Mouse (Mus musculus) CH12.LX (cell line): ENCODE measurements around the gene Smg6. TPM values are rescaled to one million over a fixed set of nuclear protein-coding genes. Genes with fewer than 3 reads are reported as not detected.
A peak's percentile ranks its signal among the peaks of the same experiment; 100 is the strongest.

Experiments used
- DNase-seq: peaks from one replicate; pipeline ENCODE4 v3.0.0-alpha.2; 2013; ENCODE audit errors: extremely low read depth
- H3K27ac ChIP-seq: 2 replicates; pipeline ENCODE4 v1.5.1; 2012; ENCODE audit warnings: low read depth, mild to moderate bottlenecking, control low read depth, moderate library complexity; ENCODE audit not compliant: insufficient read depth
- H3K27me3 ChIP-seq: replicated peaks from 2 replicates; pipeline ENCODE3; 2012; ENCODE audit warnings: inconsistent platforms
- H3K36me3 ChIP-seq, 2 experiments: replicated peaks in 1 of 2; 2 replicates each; pipeline versions ENCODE3 to v1.6.1; 2012; ENCODE audit warnings: inconsistent platforms in 1 of 2, low read length in 1 of 2, mild to moderate bottlenecking in 1 of 2, mixed read lengths in 1 of 2, moderate library complexity in 1 of 2; ENCODE audit not compliant: control insufficient read depth in 1 of 2, insufficient read depth in 1 of 2
- H3K4me1 ChIP-seq, 2 experiments: 2 replicates each; pipeline ENCODE4 v1.6.1; 2012; ENCODE audit warnings: inconsistent platforms in 1 of 2, moderate library complexity in 1 of 2; ENCODE audit not compliant: insufficient read depth in 2 of 2, control insufficient read depth in 1 of 2
- H3K4me2 ChIP-seq: 2 replicates; pipeline ENCODE4 v1.6.1; 2012; ENCODE audit warnings: low read depth, mild to moderate bottlenecking, control low read depth; ENCODE audit not compliant: poor library complexity, insufficient read depth, severe bottlenecking
- H3K4me3 ChIP-seq, 3 experiments: fragments of 150-350 bp in 1 of 3; sonication (generic) in 1 of 3; replicated peaks in 1 of 3; 2 replicates each; pipeline versions ENCODE3 to v1.5.1; 2011 to 2012; ENCODE audit warnings: low read depth in 2 of 3, low read length in 2 of 3, mild to moderate bottlenecking in 2 of 3, moderate library complexity in 2 of 3, control low read depth in 1 of 3, improper control_type of control experiment in 1 of 3, inconsistent platforms in 1 of 3, mixed read lengths in 1 of 3; ENCODE audit not compliant: poor library complexity in 1 of 3
- H3K79me2 ChIP-seq: replicated peaks from 2 replicates; pipeline ENCODE4 v1.6.1; 2012; ENCODE audit warnings: mild to moderate bottlenecking, moderate library complexity; ENCODE audit not compliant: control insufficient read depth, poor library complexity, insufficient read depth, severe bottlenecking; ENCODE audit errors: extremely low read depth
- H3K9ac ChIP-seq: 2 replicates; pipeline ENCODE4 v1.6.1; 2012; ENCODE audit warnings: low read depth, mild to moderate bottlenecking, control low read depth, moderate library complexity; ENCODE audit not compliant: insufficient read depth
- H3K9me3 ChIP-seq: replicated peaks from 2 replicates; pipeline ENCODE3; 2012; ENCODE audit warnings: low read length, inconsistent platforms, mixed read lengths
- CTCF ChIP-seq, 2 experiments: IDR thresholded peaks in 1 of 2; conservative IDR thresholded peaks in 1 of 2; 2 replicates each; pipeline ENCODE4 v1.5.1; 2011 to 2012; ENCODE audit warnings: low read depth in 2 of 2, low read length in 2 of 2, improper control_type of control experiment in 1 of 2, inconsistent platforms in 1 of 2, mild to moderate bottlenecking in 1 of 2, moderate library complexity in 1 of 2
- E2F4 ChIP-seq: IDR thresholded peaks from 2 replicates; pipeline ENCODE4 v1.6.1; 2011; ENCODE audit warnings: low read depth, low read length, improper control_type of control experiment; ENCODE audit not compliant: insufficient replicate concordance
- EP300 ChIP-seq: IDR thresholded peaks from 2 replicates; pipeline ENCODE4 v1.6.1; 2011; ENCODE audit warnings: low read length, improper control_type of control experiment
- ETS1 ChIP-seq: conservative IDR thresholded peaks from 2 replicates; pipeline ENCODE4 v1.6.1; 2012; ENCODE audit warnings: low read depth, mild to moderate bottlenecking, inconsistent platforms, low read length, improper control_type of control experiment, moderate library complexity
- GABPA ChIP-seq: IDR thresholded peaks from 2 replicates; pipeline ENCODE4 v1.6.1; 2012; ENCODE audit warnings: low read depth, low read length, improper control_type of control experiment, inconsistent platforms; ENCODE audit not compliant: insufficient replicate concordance
- IRF4 ChIP-seq: IDR thresholded peaks from 2 replicates; pipeline ENCODE4 v1.6.1; 2014; ENCODE audit warnings: low read depth, mild to moderate bottlenecking, inconsistent platforms, low read length, improper control_type of control experiment
- JUN ChIP-seq: IDR thresholded peaks from 2 replicates; pipeline ENCODE4 v1.6.1; 2011; ENCODE audit warnings: low read depth, mild to moderate bottlenecking, low read length, improper control_type of control experiment, moderate library complexity; ENCODE audit not compliant: insufficient read depth
- JUND ChIP-seq: conservative IDR thresholded peaks from 2 replicates; pipeline ENCODE4 v1.6.1; 2011; ENCODE audit warnings: low read depth, low read length, improper control_type of control experiment
- MAFK ChIP-seq: IDR thresholded peaks from 2 replicates; pipeline ENCODE4 v1.6.1; 2011; ENCODE audit warnings: low read length, improper control_type of control experiment; ENCODE audit not compliant: insufficient replicate concordance
- MAX ChIP-seq: IDR thresholded peaks from 2 replicates; pipeline ENCODE4 v1.6.1; 2011; ENCODE audit warnings: low read length, improper control_type of control experiment
- MEF2A ChIP-seq: IDR thresholded peaks from 2 replicates; pipeline ENCODE4 v1.6.1; 2014; ENCODE audit warnings: low read depth, mild to moderate bottlenecking, inconsistent platforms, low read length, improper control_type of control experiment, borderline replicate concordance
- MXI1 ChIP-seq: IDR thresholded peaks from 2 replicates; pipeline ENCODE4 v1.6.1; 2011; ENCODE audit warnings: mild to moderate bottlenecking, low read depth, low read length, improper control_type of control experiment
- MYC ChIP-seq: IDR thresholded peaks from 2 replicates; pipeline ENCODE4 v1.6.1; 2011; ENCODE audit warnings: low read depth, mild to moderate bottlenecking, improper control_type of control experiment, low read length
- NRF1 ChIP-seq: IDR thresholded peaks from 2 replicates; pipeline ENCODE4 v1.6.1; 2014; ENCODE audit warnings: low read depth, mild to moderate bottlenecking, inconsistent platforms, low read length, improper control_type of control experiment, moderate library complexity
- PAX5 ChIP-seq: IDR thresholded peaks from 2 replicates; pipeline ENCODE4 v1.6.1; 2012; ENCODE audit warnings: low read length, inconsistent platforms, mixed read lengths
- POLR2AphosphoS2 ChIP-seq: IDR thresholded peaks from 2 replicates; pipeline ENCODE4 v1.6.1; 2011; ENCODE audit warnings: low read depth, low read length, improper control_type of control experiment
- RCOR1 ChIP-seq: conservative IDR thresholded peaks from 2 replicates; pipeline ENCODE4 v1.6.1; 2012; ENCODE audit warnings: low read depth, mild to moderate bottlenecking, inconsistent platforms, low read length, improper control_type of control experiment
- SIN3A ChIP-seq: IDR thresholded peaks from 2 replicates; pipeline ENCODE4 v1.6.1; 2012; ENCODE audit warnings: low read length, improper control_type of control experiment, inconsistent platforms
- SMC3 ChIP-seq: IDR thresholded peaks from 2 replicates; pipeline ENCODE4 v1.6.1; 2011; ENCODE audit warnings: low read depth, low read length, improper control_type of control experiment
- TCF12 ChIP-seq: IDR thresholded peaks from 2 replicates; pipeline ENCODE4 v1.6.1; 2014; ENCODE audit warnings: low read depth, mild to moderate bottlenecking, inconsistent platforms, low read length, improper control_type of control experiment
- UBTF ChIP-seq: IDR thresholded peaks from 2 replicates; pipeline ENCODE4 v1.6.1; 2012; ENCODE audit warnings: low read depth, mild to moderate bottlenecking, inconsistent platforms, low read length, improper control_type of control experiment, moderate library complexity
- USF1 ChIP-seq: IDR thresholded peaks from 2 replicates; pipeline ENCODE4 v1.6.1; 2014; ENCODE audit warnings: low read depth, mild to moderate bottlenecking, inconsistent platforms, low read length, improper control_type of control experiment
- USF2 ChIP-seq: conservative IDR thresholded peaks from 2 replicates; pipeline ENCODE4 v1.6.1; 2011; ENCODE audit warnings: low read depth, low read length, improper control_type of control experiment
- ZC3H11A ChIP-seq: IDR thresholded peaks from 2 replicates; pipeline ENCODE4 v1.6.1; 2012; ENCODE audit warnings: low read depth, mild to moderate bottlenecking, inconsistent platforms, low read length, improper control_type of control experiment
- ZKSCAN1 ChIP-seq: IDR thresholded peaks from 2 replicates; pipeline ENCODE4 v1.6.1; 2012; ENCODE audit warnings: low read depth, inconsistent platforms, low read length, improper control_type of control experiment, borderline replicate concordance
- ZMIZ1 ChIP-seq: IDR thresholded peaks from 2 replicates; pipeline ENCODE4 v1.6.1; 2012; ENCODE audit warnings: low read depth, mild to moderate bottlenecking, inconsistent platforms, low read length, improper control_type of control experiment
- ZNF384 ChIP-seq: IDR thresholded peaks from 2 replicates; pipeline ENCODE4 v1.6.1; 2012; ENCODE audit warnings: low read depth, low read length, improper control_type of control experiment, inconsistent platforms
- dilution Hi-C: fragments of 300-500 bp; cut with MboI; formaldehyde crosslinking; loops from 2 replicates; pipeline ENCODE4 v1.14.3; 2020; ENCODE audit warnings: low sequenced_read_pairs; ENCODE audit not compliant: extremely low pct_unique_long_range_greater_than_20kb, extremely low pct_ligation_motif_present
- in situ Hi-C: fragments of 300-500 bp; cut with MboI; formaldehyde crosslinking; loops from 3 replicates; pipeline ENCODE4 v1.14.3; 2019; ENCODE audit warnings: low sequenced_read_pairs, low pct_ligation_motif_present, low pct_unique_long_range_greater_than_20kb, mixed read lengths
- polyA plus RNA-seq: library from polyadenylated mRNA; unstranded; fragments of >175 nt; gene quantifications from 2 replicates; pipeline ENCODE4 v1.2.1, GENCODE M21; 2012; ENCODE audit warnings: low read depth; ENCODE audit not compliant: insufficient read length
- total RNA-seq, 2 experiments: library from RNA; depleted of rRNA; stranded (reverse); fragments of 300-350 nt in 1 of 2; fragments of >200 nt in 1 of 2; gene quantifications; 2 replicates each; pipeline ENCODE4 v1.2.3; 2012 to 2014

Gene Smg6
- total and polyA plus RNA-seq, 3 experiments: 9.0 to 18.5 (median 12.1) TPM

DNA sequence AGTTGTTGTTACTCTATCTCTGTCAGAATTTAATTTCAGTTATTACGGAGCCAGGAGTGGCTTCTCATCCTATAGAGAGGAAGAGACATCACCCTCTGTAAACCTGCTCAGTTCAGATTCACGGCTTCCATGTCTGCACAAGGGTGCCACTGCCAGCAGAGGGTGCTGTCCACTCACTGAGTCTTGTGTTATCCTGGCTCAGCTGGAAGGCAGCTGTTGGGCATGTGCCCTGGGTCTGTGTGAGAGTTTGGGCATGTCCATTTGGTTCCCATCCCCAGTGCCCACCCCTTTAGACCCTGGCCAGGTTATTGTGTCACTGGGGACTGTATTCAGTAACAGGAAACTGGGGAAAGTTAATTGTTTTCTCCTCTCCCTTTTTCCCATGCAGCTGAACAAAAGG is 55.8 kb downstream of the Smg6 start (continued):
- TF ChIP-seq TCF12: peak; percentile 82; the same call in 1 of the 2 replicates
- TF ChIP-seq ETS1: no peak
- TF ChIP-seq SMC3: peak; percentile 99
- TF ChIP-seq JUND: no peak
- peak; percentile 87 for TF ChIP-seq ZC3H11A
- no peak for TF ChIP-seq ZMIZ1
- TF ChIP-seq PAX5: no peak
- peak; percentile 54; the same call in 1 of the 2 replicates for TF ChIP-seq MEF2A
- peak; percentile 96 to 99 for TF ChIP-seq CTCF (conservative IDR thresholded peaks at IDR 0.05 in 1 of 2, IDR thresholded peaks at IDR 0.05 in 1 of 2; ENCODE audit: low read depth in 2 of 2, low read length in 2 of 2)
- TF ChIP-seq MXI1: peak; percentile 44; the same call in 1 of the 2 replicates
- TF ChIP-seq IRF4: no peak
- TF ChIP-seq UBTF: no peak
- TF ChIP-seq JUN: no peak

DNA sequence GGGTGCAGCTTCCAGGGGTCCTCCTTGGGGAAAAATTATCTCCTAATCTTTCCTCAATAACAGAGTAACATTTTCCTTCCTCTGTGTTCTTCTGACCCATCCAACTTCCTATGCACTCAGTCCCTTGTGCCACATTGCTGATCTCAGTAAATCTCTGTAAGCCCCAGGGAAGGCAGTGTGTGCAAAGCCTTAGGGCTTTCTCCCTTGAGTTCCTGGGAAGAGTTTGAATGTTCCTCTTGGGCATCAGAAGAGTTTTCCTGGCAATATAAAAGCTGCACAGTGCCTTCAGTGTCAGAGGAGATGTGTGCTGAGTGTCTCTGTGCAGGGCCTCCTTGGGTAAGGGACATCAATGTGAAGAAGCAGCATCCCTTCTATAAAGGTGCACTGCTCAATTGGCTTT is 56.6 kb downstream of the Smg6 start:
- Histone ChIP-seq H3K4me2 (no peak overlapping the region), H3K27me3 (no peaks in the 10 kb centered on the region)
- dilution Hi-C loops: no loop called here

GRCm38 (mm10) chr11:74988162-74988561 is 62.5 kb downstream of the Smg6 start:
- no peaks in the 10 kb centered on the region for H3K9me3 ChIP-seq
- no peak overlapping the region for H3K27ac ChIP-seq
- H3K79me2 ChIP-seq: no peaks in the 10 kb centered on the region
- H3K36me3 ChIP-seq: peaks cover 8 to 40% of the 10 kb centered on the region in 2 experiments
- H3K4me3 ChIP-seq: no peak overlapping the region
- peak overlapping the region; percentile 72; the same call in 1 of the 2 replicates for H3K4me2 ChIP-seq
- peak; percentile 48 for DNase-seq
- no peaks in the 10 kb centered on the region for H3K27me3 ChIP-seq
- in situ Hi-C loops: loop anchor here (5.0 to 25.0 kb wide), 2 partner anchors 169 to 299 kb away; no protein-coding TSS in a partner anchor
- dilution Hi-C loops: no loop called here
- peaks cover 12 to 46% of the 10 kb centered on the region in 2 experiments for H3K4me1 ChIP-seq
- peak overlapping the region; percentile 4 for H3K9ac ChIP-seq
- TF ChIP-seq ETS1 (no peak), NRF1 (no peak), USF2 (no peak), MAX (peak; percentile 90), MYC (peak; percentile 92), TCF12 (no peak), EP300 (peak; percentile 41), JUND (no peak), E2F4 (no peak), IRF4 (peak; percentile 51; the same call in 1 of the 2 replicates), MEF2A (no peak), RCOR1 (no peak), SIN3A (peak; percentile 63; the same call in 1 of the 2 replicates), MAFK (no peak), JUN (no peak), ZNF384 (no peak), UBTF (no peak), MXI1 (peak; percentile 86)

More for the DNA sequence above, 56.6 kb downstream of the Smg6 start:
- peaks cover 3% of the 10 kb centered on the region for H3K9me3 ChIP-seq
- H3K9ac ChIP-seq: no peak overlapping the region
- H3K36me3 ChIP-seq: peaks cover 0 to 31% of the 10 kb centered on the region in 2 experiments
- H3K27ac ChIP-seq: no peak overlapping the region
- peaks cover 2 to 25% of the 10 kb centered on the region in 2 experiments; a peak in 3 of 4 replicates for H3K4me1 ChIP-seq
- in situ Hi-C loops: loop anchor here (25.0 kb wide), 1 partner anchor 305 kb away; no protein-coding TSS in a partner anchor
- H3K79me2 ChIP-seq: no peaks in the 10 kb centered on the region; the same call in 1 of the 2 replicates
- no peak for DNase-seq
- TF ChIP-seq E2F4: no peak
- TF ChIP-seq GABPA: no peak
- TF ChIP-seq MYC: no peak
- no peak for TF ChIP-seq ZKSCAN1
- no peak for TF ChIP-seq SMC3
- TF ChIP-seq MXI1: no peak
- no peak for TF ChIP-seq RCOR1
- TF ChIP-seq POLR2AphosphoS2: no peak
- TF ChIP-seq JUND: no peak
- TF ChIP-seq USF2: no peak
- TF ChIP-seq ZNF384: no peak
- TF ChIP-seq USF1: no peak
- no peak for TF ChIP-seq EP300
- H3K4me3 ChIP-seq: no peak overlapping the region
